7 mouse cellular contexts compared by ENCODE assay signal in the genomic region with DNA sequence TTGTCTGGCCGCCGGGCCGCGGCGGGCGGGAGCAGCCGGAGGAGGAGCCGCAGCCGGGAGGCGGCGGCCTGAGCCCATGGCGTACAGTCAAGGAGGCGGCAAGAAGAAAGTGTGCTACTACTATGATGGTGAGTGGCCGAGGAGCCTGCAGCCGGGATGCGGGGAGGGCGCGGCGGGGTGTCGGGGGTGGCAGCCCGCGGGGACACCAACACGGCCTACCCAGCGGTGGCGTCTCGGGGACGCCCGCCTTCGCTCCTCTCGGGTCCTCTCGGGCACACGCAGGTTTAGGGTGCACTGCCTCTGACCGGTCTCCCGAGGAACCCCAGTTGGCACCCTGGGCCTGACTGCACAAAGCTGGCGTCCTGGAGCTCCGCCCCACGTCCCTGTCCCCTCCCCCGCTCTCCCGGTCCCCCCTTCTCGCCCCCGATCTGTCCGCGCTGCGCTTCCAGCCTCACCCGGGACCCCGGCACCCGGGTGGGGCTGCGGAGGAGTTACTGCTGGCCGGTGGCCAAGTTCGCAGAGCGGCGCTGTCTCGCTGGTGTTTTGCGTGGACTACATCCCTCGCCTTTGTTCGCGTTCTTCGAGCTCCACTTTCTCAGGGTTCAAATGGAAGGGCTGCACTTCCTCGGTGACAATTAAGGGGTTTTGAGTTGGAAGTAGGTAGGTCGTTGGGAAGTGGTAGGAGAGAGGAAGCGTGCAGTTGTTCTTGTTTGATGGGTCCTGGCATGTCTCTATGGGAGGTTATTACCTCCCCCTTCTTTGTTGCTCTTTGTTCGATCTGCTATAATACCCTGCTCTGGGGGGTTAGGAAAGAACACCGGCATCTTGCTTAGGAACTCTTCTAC. TPM values are rescaled to one million over a fixed set of nuclear protein-coding genes. Genes with fewer than 3 reads are reported as not detected.
DNase-seq lines count a peak whose midpoint lies in the region; TF ChIP-seq lines count a peak whose summit lies in the region.

No protein-coding gene starts in this region.

- TF ChIP-seq CTCF in cortical plate, adult 2 months (IDR thresholded peaks at IDR 0.05; ENCODE audit: extremely low read depth, insufficient read depth, low read length): no peak

- H3K36me3 ChIP-seq in midbrain, embryonic 10.5 days: peaks cover 40% of the 10 kb centered on the region

- TF ChIP-seq POLR2A in cortical plate, adult 2 months (IDR thresholded peaks at IDR 0.05; ENCODE audit: extremely low read depth, insufficient read depth, low read length): peak; percentile 15; the same call in 1 of the 2 replicates

- intact Hi-C loops in left cerebral cortex, postnatal 4 days (cut with DNase I): no loop called here

- peak; percentile 78 for DNase-seq in R1 (ENCODE audit: low read depth, low spot score)
- peak; percentile 67 for DNase-seq in gastrocnemius, postnatal 10 days
- DNase-seq in kidney, adult 11 months: peak; percentile 66
- DNase-seq in left cerebral cortex, postnatal 4 days: peak; percentile 77
- peak; percentile 83 for DNase-seq in midbrain, embryonic 10.5 days (ENCODE audit: low spot score)
- peak; percentile 68 for DNase-seq in right cerebral cortex, postnatal 4 days

- H3K27ac ChIP-seq in cortical plate, adult 2 months (ENCODE audit: insufficient read depth, low read length): peak overlapping the region; percentile 98
- peak overlapping the region; percentile 99 for H3K27ac ChIP-seq in midbrain, embryonic 10.5 days (replicated peaks)

- peaks cover 10% of the 10 kb centered on the region for H3K27me3 ChIP-seq in midbrain, embryonic 10.5 days (ENCODE audit: low read depth, poor library complexity, severe bottlenecking)

- H3K9me3 ChIP-seq in midbrain, embryonic 10.5 days (replicated peaks): peaks cover 28% of the 10 kb centered on the region

- peaks cover 9% of the 10 kb centered on the region for H3K4me1 ChIP-seq in cortical plate, adult 2 months (ENCODE audit: control insufficient read depth, insufficient read depth, low read length)
- H3K4me1 ChIP-seq in midbrain, embryonic 10.5 days: peaks cover 15% of the 10 kb centered on the region

- H3K4me3 ChIP-seq in cortical plate, adult 2 months (ENCODE audit: insufficient read depth, low read length): peak overlapping the region; percentile 61
- peak overlapping the region; percentile 94 for H3K4me3 ChIP-seq in midbrain, embryonic 10.5 days

- under 1% methylated on average over 61 of the region's 63 CpGs for WGBS in midbrain, embryonic 10.5 days

RNA-seq across cellular contexts. Expression of a gene that starts 0.6 kb away (rescaled TPM):
- 64.9 and 70.2 TPM in 2 replicates for polyA plus RNA-seq in cortical plate, adult 2 months (2012; rRNA removed)
- 100 to 1,000 TPM; 102 to 106 TPM for total RNA-seq in gastrocnemius, postnatal 10 days (2021)
- 100 to 1,000 TPM; 205 to 222 TPM for total RNA-seq in left cerebral cortex, postnatal 4 days (2021)
- polyA plus RNA-seq in midbrain, embryonic 10.5 days (2016; fragmentation: Nextera tagmentation; extraction: Ambion mirVana): 311 and 325 TPM in 2 replicates

Comparison
In these comparisons a context has a peak if more than half of its experiments do, and no peak if none do; other contexts are left out.
1. Peak in every context shown above with its lines: DNase-seq, H3K4me3 ChIP-seq and H3K27ac ChIP-seq.